Mouse (Mus musculus) liver, postnatal 0 days (tissue): ENCODE data around the gene Traf7. TPM values are rescaled to one million over a fixed set of nuclear protein-coding genes. Genes with fewer than 3 reads are reported as not detected.
A peak's percentile ranks its signal among the peaks of the same experiment; 100 is the strongest.

ENCODE experiments used
- ATAC-seq: fragments of 200-750 bp; cut with Nextera tagmentation; 2 replicates; pipeline ENCODE4 v1.8.0; 2017; ENCODE audit warnings: mild to moderate bottlenecking, moderate library complexity
- DNase-seq: peaks from one replicate; pipeline ENCODE4 v3.0.0-alpha.2; 2016
- H3K27ac ChIP-seq: fragments of 300-500 bp; sonication (generic); 2 replicates; pipeline ENCODE4 v1.5.1; 2014; ENCODE audit warnings: antibody characterized with exemption, moderate library complexity, mild to moderate bottlenecking, low read depth
- H3K27me3 ChIP-seq: fragments of 300-500 bp; sonication (generic); 2 replicates; pipeline ENCODE4 v1.6.1; 2014; ENCODE audit warnings: low read length, control low read depth, mixed read lengths; ENCODE audit not compliant: insufficient read depth
- H3K36me3 ChIP-seq: fragments of 300-500 bp; sonication (generic); replicated peaks from 2 replicates; pipeline ENCODE4 v1.6.1; 2014; ENCODE audit warnings: mild to moderate bottlenecking, control low read depth, low read length, moderate library complexity, mixed read lengths; ENCODE audit not compliant: insufficient read depth
- H3K4me1 ChIP-seq: fragments of 300-500 bp; sonication (generic); 2 replicates; pipeline ENCODE4 v1.6.1; 2014; ENCODE audit warnings: antibody characterized with exemption, mild to moderate bottlenecking, control low read depth; ENCODE audit not compliant: insufficient read depth
- H3K4me2 ChIP-seq: fragments of 300-500 bp; sonication (generic); 2 replicates; pipeline ENCODE4 v1.6.1; 2014; ENCODE audit warnings: low read depth, mild to moderate bottlenecking, low read length, moderate library complexity, mixed read lengths
- H3K4me3 ChIP-seq: fragments of 300-500 bp; sonication (generic); 2 replicates; pipeline ENCODE4 v1.5.1; 2014; ENCODE audit warnings: low read depth, low read length
- H3K9ac ChIP-seq: fragments of 300-500 bp; sonication (generic); replicated peaks from 2 replicates; pipeline ENCODE4 v1.6.1; 2014; ENCODE audit warnings: mild to moderate bottlenecking, moderate library complexity
- H3K9me3 ChIP-seq: fragments of 300-500 bp; sonication (generic); 2 replicates; pipeline ENCODE4 v1.6.1; 2016; ENCODE audit warnings: mild to moderate bottlenecking, control low read depth, low read length, mixed read lengths
- CTCF ChIP-seq: sonication (generic); IDR thresholded peaks from 2 replicates; pipeline ENCODE4 v1.5.1; 2016; ENCODE audit warnings: antibody characterized with exemption, low read depth
- EP300 ChIP-seq: IDR thresholded peaks from 2 replicates; pipeline ENCODE4 v1.6.1; 2016; ENCODE audit warnings: antibody characterized with exemption, low read depth, mild to moderate bottlenecking
- WGBS: fragments of 180-500 bp; shearing (Covaris S2); extraction: QIAGEN DNeasy Blood & Tissue Kit; methylation state at CpG from one replicate; pipeline ENCODE4 v1.1.7; 2014; ENCODE audit not compliant: insufficient replicate concordance; 5-methylcytosine and 5-hydroxymethylcytosine counted together
- polyA plus RNA-seq: library from polyadenylated mRNA; unstranded; fragments of >200 nt; fragmentation: Nextera tagmentation; extraction: Ambion mirVana; gene quantifications from 2 replicates; pipeline ENCODE4 v1.2.1, GENCODE M21; 2015

Gene Traf7
- polyA plus RNA-seq, 1 experiment from 2014 or later: 17.2 TPM

- 85% methylated on average over 4 of the region's 4 CpGs for WGBS
- Histone ChIP-seq H3K9ac (no peak overlapping the region), H3K4me1 (peaks cover 10% of the 10 kb centered on the region), H3K36me3 (no peaks in the 10 kb centered on the region), H3K9me3 (no peaks in the 10 kb centered on the region), H3K27me3 (peaks cover 38% of the 10 kb centered on the region), H3K4me3 (no peak overlapping the region), H3K4me2 (no peak overlapping the region), H3K27ac (no peak overlapping the region)
- DNase-seq (no peak), ATAC-seq (no peak)
- TF ChIP-seq CTCF: no peak
Measured at GRCm38 (mm10) chr17:24490399-24490798, 37.3 kb downstream of the Traf7 start.

GRCm38 (mm10) chr17:24489265-24490030 is 38.3 kb downstream of the Traf7 start:
- Histone ChIP-seq H3K27ac (no peak overlapping the region), H3K4me1 (peaks cover 10% of the 10 kb centered on the region), H3K36me3 (no peaks in the 10 kb centered on the region), H3K9ac (no peak overlapping the region), H3K27me3 (peaks cover 38% of the 10 kb centered on the region), H3K9me3 (no peaks in the 10 kb centered on the region), H3K4me2 (peak overlapping the region; percentile 81), H3K4me3 (peak overlapping the region; percentile 57)
- WGBS: 29% methylated on average over 15 of the region's 19 CpGs
- ATAC-seq (no peak), DNase-seq (no peak)
- TF ChIP-seq CTCF (no peak), EP300 (no peak)

GRCm38 (mm10) chr17:24488662-24489264 is 39.0 kb downstream of the Traf7 start:
- H3K9ac ChIP-seq: peak overlapping the region; percentile 1; the same call in 1 of the 2 replicates
- H3K27me3 ChIP-seq: peaks cover 38% of the 10 kb centered on the region
- ATAC-seq: peak; percentile 56
- H3K4me2 ChIP-seq: peak overlapping the region; percentile 81
- H3K9me3 ChIP-seq: no peaks in the 10 kb centered on the region
- TF ChIP-seq CTCF (no peak), EP300 (no peak)
- H3K4me1 ChIP-seq: peaks cover 10% of the 10 kb centered on the region
- DNase-seq: no peak
- H3K27ac ChIP-seq: no peak overlapping the region
- peak overlapping the region; percentile 57 for H3K4me3 ChIP-seq
- 2% methylated on average over 61 of the region's 81 CpGs for WGBS
- H3K36me3 ChIP-seq: no peaks in the 10 kb centered on the region

- Histone ChIP-seq H3K36me3 (no peaks in the 10 kb centered on the region), H3K27me3 (peaks cover 38% of the 10 kb centered on the region), H3K9me3 (no peaks in the 10 kb centered on the region), H3K4me2 (peak within 1 kb of the TSS; percentile 81), H3K4me1 (peaks cover 10% of the 10 kb centered on the region), H3K4me3 (peak within 1 kb of the TSS; percentile 57), H3K9ac (peak within 1 kb of the TSS; percentile 1; the same call in 1 of the 2 replicates), H3K27ac (no peak within 1 kb of the TSS)
- ATAC-seq (peak; percentile 27; the same call in 1 of the 2 replicates), DNase-seq (no peak)
- no peak for TF ChIP-seq CTCF
- no peak for TF ChIP-seq EP300
- WGBS: 2% methylated on average over 39 of the region's 45 CpGs
Measured at GRCm38 (mm10) chr17:24488186-24488661, 39.5 kb downstream of the Traf7 start, which contains the start of gene Caskin1. TSS of gene Caskin1 (plus strand) at chr17:24488601.

GRCm38 (mm10) chr17:24485090-24485860 is 42.5 kb downstream of the Traf7 start:
- no peak for ATAC-seq
- H3K4me2 ChIP-seq: no peak overlapping the region
- H3K9ac ChIP-seq: no peak overlapping the region
- no peak for DNase-seq
- H3K27ac ChIP-seq: no peak overlapping the region
- peaks cover 10% of the 10 kb centered on the region for H3K4me1 ChIP-seq
- TF ChIP-seq EP300 (no peak), CTCF (no peak)
- 50% methylated on average over 11 of the region's 11 CpGs for WGBS
- H3K27me3 ChIP-seq: peaks cover 32% of the 10 kb centered on the region
- H3K9me3 ChIP-seq: no peaks in the 10 kb centered on the region
- no peaks in the 10 kb centered on the region for H3K36me3 ChIP-seq
- H3K4me3 ChIP-seq: no peak overlapping the region

GRCm38 (mm10) chr17:24483495-24483894 is 44.2 kb downstream of the Traf7 start:
- Histone ChIP-seq H3K27ac (no peak overlapping the region), H3K4me3 (no peak overlapping the region), H3K36me3 (no peaks in the 10 kb centered on the region), H3K4me2 (no peak overlapping the region), H3K9me3 (no peaks in the 10 kb centered on the region), H3K27me3 (peaks cover 15% of the 10 kb centered on the region), H3K4me1 (peaks cover 7% of the 10 kb centered on the region), H3K9ac (no peak overlapping the region)
- TF ChIP-seq CTCF (no peak), EP300 (no peak)
- no peak for ATAC-seq
- no peak for DNase-seq
- WGBS: 80% methylated on average over 3 of the region's 3 CpGs
